Mouse (Mus musculus): Measurements from ENCODE around the gene Tspan11. TPM values are rescaled to one million over a fixed set of nuclear protein-coding genes. Genes with fewer than 3 reads are reported as not detected.

The Tspan11 gene
- polyA plus RNA-seq, 1 experiment = 0.78 TPM

GRCm38 (mm10) chr6:127987374-127987773, 100.0 kb downstream of the Tspan11 start:
- H3K36me3 ChIP-seq (ENCODE audit: control insufficient read depth, insufficient read depth, low read length) = no peaks in the 10 kb centered on the region
- H3K27ac ChIP-seq (ENCODE audit: insufficient read depth, low read depth, low read length) = no peak overlapping the region
- H3K4me1 ChIP-seq (ENCODE audit: control insufficient read depth, insufficient read depth, low read length) = no peaks in the 10 kb centered on the region; the same call in 1 of the 2 replicates
- no peak overlapping the region for H3K4me3 ChIP-seq (ENCODE audit: insufficient read depth, low read depth, low read length)
- H3K27me3 ChIP-seq (replicated peaks; ENCODE audit: control insufficient read depth, insufficient read depth, low read length) = no peaks in the 10 kb centered on the region
- DNase-seq = no peak
- TF ChIP-seq CTCF (conservative IDR thresholded peaks at IDR 0.05; ENCODE audit: insufficient read depth, insufficient read length, low read depth, low read length) = no peak
- WGBS = 88% methylated on average over 14 of the region's 14 CpGs

- Histone ChIP-seq H3K27ac (ENCODE audit: insufficient read depth, low read depth, low read length) (no peak overlapping the region), H3K4me1 (ENCODE audit: control insufficient read depth, insufficient read depth, low read length) (no peaks in the 10 kb centered on the region; the same call in 1 of the 2 replicates), H3K36me3 (ENCODE audit: control insufficient read depth, insufficient read depth, low read length) (no peaks in the 10 kb centered on the region), H3K27me3 (replicated peaks; ENCODE audit: control insufficient read depth, insufficient read depth, low read length) (no peaks in the 10 kb centered on the region), H3K4me3 (ENCODE audit: insufficient read depth, low read depth, low read length) (no peak overlapping the region)
- TF ChIP-seq POLR2A (IDR thresholded peaks at IDR 0.05; ENCODE audit: low read depth, low read length) (no peak), CTCF (conservative IDR thresholded peaks at IDR 0.05; ENCODE audit: insufficient read depth, insufficient read length, low read depth, low read length) (no peak)
- WGBS = 89% methylated on average over 12 of the region's 12 CpGs
- no peak for DNase-seq
Observed at GRCm38 (mm10) chr6:127988944-127989494, 101.6 kb downstream of the Tspan11 start.

- peak; percentile 64 for DNase-seq
Observed at GRCm38 (mm10) chr6:127989624-127990212, 102.3 kb downstream of the Tspan11 start.

DNA sequence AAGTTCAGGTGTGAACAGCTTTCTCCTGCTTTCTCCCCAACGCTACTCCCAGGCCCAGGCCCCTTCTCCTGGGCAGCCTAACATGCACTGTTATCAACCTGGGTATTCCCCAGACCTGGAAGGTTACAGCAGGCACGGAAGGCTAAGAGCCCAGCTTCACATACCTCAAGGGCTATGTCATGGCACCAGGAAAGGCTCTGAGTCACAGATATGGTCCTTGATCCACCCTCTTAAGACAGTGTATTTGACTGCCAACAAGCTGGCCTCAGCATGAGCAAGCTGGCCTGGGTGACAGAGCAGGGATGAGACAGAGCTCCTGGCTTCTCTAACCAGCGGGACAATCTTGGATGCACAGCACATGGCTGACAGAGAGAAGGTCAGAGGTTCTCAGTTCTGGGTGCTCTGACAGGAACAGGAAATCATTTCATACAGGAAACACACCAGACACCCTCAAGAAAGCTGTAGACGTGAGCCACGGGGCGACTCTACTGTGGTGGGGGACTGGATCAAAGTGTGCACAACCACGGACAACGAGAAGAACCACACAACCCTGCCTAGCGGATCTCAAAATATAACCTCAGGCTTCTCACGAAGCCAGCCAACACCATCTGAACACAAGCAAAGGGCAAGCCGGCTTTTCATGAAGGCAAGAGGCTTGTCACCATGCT, 104.3 kb downstream of the Tspan11 start:
- no peak overlapping the region for H3K27ac ChIP-seq (ENCODE audit: insufficient read depth, low read depth, low read length)
- no peaks in the 10 kb centered on the region; the same call in 1 of the 2 replicates for H3K4me1 ChIP-seq (ENCODE audit: control insufficient read depth, insufficient read depth, low read length)
- H3K27me3 ChIP-seq (replicated peaks; ENCODE audit: control insufficient read depth, insufficient read depth, low read length) = no peaks in the 10 kb centered on the region
- no peaks in the 10 kb centered on the region for H3K36me3 ChIP-seq (ENCODE audit: control insufficient read depth, insufficient read depth, low read length)
- 61% methylated on average over 11 of the region's 11 CpGs for WGBS
- peak; percentile 23 for DNase-seq
- TF ChIP-seq POLR2A (IDR thresholded peaks at IDR 0.05; ENCODE audit: low read depth, low read length) (no peak), CTCF (conservative IDR thresholded peaks at IDR 0.05; ENCODE audit: insufficient read depth, insufficient read length, low read depth, low read length) (no peak)
- no peak overlapping the region for H3K4me3 ChIP-seq (ENCODE audit: insufficient read depth, low read depth, low read length)

More at GRCm38 (mm10) chr6:127989624-127990212, 102.3 kb downstream of the Tspan11 start:
- Histone ChIP-seq H3K36me3 (ENCODE audit: control insufficient read depth, insufficient read depth, low read length) (no peaks in the 10 kb centered on the region), H3K4me3 (ENCODE audit: insufficient read depth, low read depth, low read length) (no peak overlapping the region), H3K4me1 (ENCODE audit: control insufficient read depth, insufficient read depth, low read length) (no peaks in the 10 kb centered on the region; the same call in 1 of the 2 replicates), H3K27ac (ENCODE audit: insufficient read depth, low read depth, low read length) (no peak overlapping the region), H3K27me3 (replicated peaks; ENCODE audit: control insufficient read depth, insufficient read depth, low read length) (no peaks in the 10 kb centered on the region)
- TF ChIP-seq CTCF (conservative IDR thresholded peaks at IDR 0.05; ENCODE audit: insufficient read depth, insufficient read length, low read depth, low read length) (no peak), POLR2A (IDR thresholded peaks at IDR 0.05; ENCODE audit: low read depth, low read length) (no peak)
- WGBS = 54% methylated on average over 11 of the region's 11 CpGs

GRCm38 (mm10) chr6:127992993-127993392, 105.6 kb downstream of the Tspan11 start:
- Histone ChIP-seq H3K27ac (ENCODE audit: insufficient read depth, low read depth, low read length) (no peak overlapping the region), H3K27me3 (replicated peaks; ENCODE audit: control insufficient read depth, insufficient read depth, low read length) (no peaks in the 10 kb centered on the region), H3K4me3 (ENCODE audit: insufficient read depth, low read depth, low read length) (no peak overlapping the region), H3K36me3 (ENCODE audit: control insufficient read depth, insufficient read depth, low read length) (no peaks in the 10 kb centered on the region), H3K4me1 (ENCODE audit: control insufficient read depth, insufficient read depth, low read length) (no peaks in the 10 kb centered on the region; the same call in 1 of the 2 replicates)
- no peak for DNase-seq
- TF ChIP-seq POLR2A (IDR thresholded peaks at IDR 0.05; ENCODE audit: low read depth, low read length) (no peak), CTCF (conservative IDR thresholded peaks at IDR 0.05; ENCODE audit: insufficient read depth, insufficient read length, low read depth, low read length) (no peak)
- WGBS = 93% methylated on average over 8 of the region's 8 CpGs

GRCm38 (mm10) chr6:127996928-127997327, 109.5 kb downstream of the Tspan11 start:
- no peak overlapping the region for H3K27ac ChIP-seq (ENCODE audit: insufficient read depth, low read depth, low read length)
- H3K36me3 ChIP-seq (ENCODE audit: control insufficient read depth, insufficient read depth, low read length) = no peaks in the 10 kb centered on the region
- H3K27me3 ChIP-seq (replicated peaks; ENCODE audit: control insufficient read depth, insufficient read depth, low read length) = no peaks in the 10 kb centered on the region
- no peak for DNase-seq
- H3K4me3 ChIP-seq (ENCODE audit: insufficient read depth, low read depth, low read length) = no peak overlapping the region
- WGBS = 86% methylated on average over 5 of the region's 5 CpGs
- no peaks in the 10 kb centered on the region; the same call in 1 of the 2 replicates for H3K4me1 ChIP-seq (ENCODE audit: control insufficient read depth, insufficient read depth, low read length)
- no peak for TF ChIP-seq POLR2A (IDR thresholded peaks at IDR 0.05; ENCODE audit: low read depth, low read length)

DNA sequence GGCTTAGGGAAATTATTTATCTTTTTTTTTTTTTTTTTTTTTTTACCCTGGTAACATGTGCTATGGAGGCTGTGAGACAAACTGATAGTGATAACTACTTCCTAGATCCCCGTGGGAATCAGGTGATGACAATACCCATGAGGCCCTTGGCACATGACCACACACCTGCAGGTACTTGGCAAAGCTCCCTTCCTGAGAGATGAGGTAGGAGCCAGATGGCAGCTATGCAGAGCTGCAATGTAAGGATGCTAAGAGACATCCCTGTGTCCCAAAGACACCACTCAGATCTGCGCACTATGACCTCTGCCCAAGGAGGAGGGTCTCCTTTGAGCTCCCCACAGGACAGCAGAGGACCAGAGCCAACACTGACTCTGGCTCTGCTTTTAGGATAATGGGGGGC, 111.7 kb downstream of the Tspan11 start:
- Histone ChIP-seq H3K27me3 (replicated peaks; ENCODE audit: control insufficient read depth, insufficient read depth, low read length) (no peaks in the 10 kb centered on the region), H3K36me3 (ENCODE audit: control insufficient read depth, insufficient read depth, low read length) (no peaks in the 10 kb centered on the region), H3K4me1 (ENCODE audit: control insufficient read depth, insufficient read depth, low read length) (no peaks in the 10 kb centered on the region), H3K27ac (ENCODE audit: insufficient read depth, low read depth, low read length) (no peak overlapping the region), H3K4me3 (ENCODE audit: insufficient read depth, low read depth, low read length) (no peak overlapping the region)
- WGBS = 75% methylated on average over 2 of the region's 2 CpGs
- DNase-seq = no peak
- no peak for TF ChIP-seq CTCF (conservative IDR thresholded peaks at IDR 0.05; ENCODE audit: insufficient read depth, insufficient read length, low read depth, low read length)
- no peak for TF ChIP-seq POLR2A (IDR thresholded peaks at IDR 0.05; ENCODE audit: low read depth, low read length)

Measured in kidney, adult 2 months (tissue).